Mouse (Mus musculus): Measurements from ENCODE around the gene Gm29776.
A peak's percentile ranks its signal among the peaks of the same experiment; 100 is the strongest.

The Gm29776 gene

DNA sequence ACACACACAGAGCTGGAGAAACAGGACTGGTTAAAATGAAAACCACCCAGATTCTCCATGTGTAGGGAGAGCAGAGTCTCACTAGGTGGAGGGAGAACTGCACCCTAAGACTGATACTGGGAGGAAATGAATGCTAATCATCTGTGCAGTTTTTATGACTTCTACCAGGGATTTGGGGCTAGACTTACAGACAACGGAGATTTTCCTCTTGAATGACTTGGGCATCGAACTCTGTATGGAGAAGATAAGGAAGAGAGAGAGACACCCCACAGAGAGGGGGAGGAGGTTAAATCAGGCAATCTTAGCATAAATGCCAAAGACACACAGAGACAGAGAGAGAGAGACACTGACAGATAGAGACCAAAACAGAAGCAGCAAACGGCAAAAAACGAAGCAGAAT, 50.7 kb downstream of the Gm29776 start:
- no peak for DNase-seq

DNA sequence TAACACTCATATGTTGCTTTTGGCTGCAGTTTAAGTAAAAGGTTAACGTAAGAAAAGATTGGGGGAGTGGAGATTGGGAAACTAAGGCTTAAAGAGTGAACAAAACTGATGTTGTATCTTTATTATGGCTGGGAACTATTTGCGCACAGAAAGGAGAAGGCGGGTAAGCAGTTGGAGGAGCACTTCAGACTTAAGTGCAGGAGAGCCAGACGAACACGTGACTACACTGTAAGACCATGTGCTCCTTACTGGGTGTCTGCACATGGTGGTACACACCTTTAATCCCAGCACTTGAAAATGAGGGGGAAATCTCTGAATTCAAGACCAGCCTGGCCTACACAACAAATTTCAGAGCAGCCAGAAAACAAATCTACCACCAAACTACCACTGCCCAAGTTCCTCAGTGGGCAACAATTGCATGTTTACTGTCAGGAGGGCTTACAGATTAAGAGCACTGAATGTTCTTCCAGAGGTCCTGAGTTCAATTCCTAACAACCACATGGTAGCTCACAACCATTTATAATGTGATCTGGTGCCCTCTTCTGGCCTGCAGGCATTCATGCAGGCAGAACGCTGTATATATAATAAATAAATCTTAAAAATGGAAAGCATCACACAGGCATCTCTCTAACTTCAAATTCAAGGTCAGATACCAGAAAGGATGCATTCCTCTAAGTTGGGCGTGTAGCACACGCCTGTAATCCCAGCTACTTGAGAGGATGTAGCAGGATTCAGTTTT, 51.6 kb downstream of the Gm29776 start:
- no peak for DNase-seq

DNA sequence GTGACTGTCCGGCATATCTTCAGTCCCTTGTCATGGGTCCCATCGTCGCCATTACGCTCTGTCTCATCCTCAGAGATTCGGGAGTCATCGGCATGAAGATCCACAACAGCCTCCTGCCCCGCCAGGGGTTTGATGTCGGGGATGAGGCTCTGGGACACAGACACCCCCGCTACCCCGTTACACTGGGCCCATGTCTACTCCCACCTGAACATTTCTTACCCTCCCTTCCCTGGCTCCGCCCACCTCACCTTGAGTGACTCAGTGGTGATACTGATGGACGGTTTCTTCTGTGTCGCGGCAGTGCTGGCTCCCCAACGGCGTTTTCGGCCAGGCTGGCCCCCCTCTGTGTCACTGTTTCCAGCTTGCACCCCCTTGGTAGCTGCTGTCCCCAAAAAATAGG, 52.2 kb downstream of the Gm29776 start:
- DNase-seq, result peak in 1 of 2 experiments; percentile 34

DNA sequence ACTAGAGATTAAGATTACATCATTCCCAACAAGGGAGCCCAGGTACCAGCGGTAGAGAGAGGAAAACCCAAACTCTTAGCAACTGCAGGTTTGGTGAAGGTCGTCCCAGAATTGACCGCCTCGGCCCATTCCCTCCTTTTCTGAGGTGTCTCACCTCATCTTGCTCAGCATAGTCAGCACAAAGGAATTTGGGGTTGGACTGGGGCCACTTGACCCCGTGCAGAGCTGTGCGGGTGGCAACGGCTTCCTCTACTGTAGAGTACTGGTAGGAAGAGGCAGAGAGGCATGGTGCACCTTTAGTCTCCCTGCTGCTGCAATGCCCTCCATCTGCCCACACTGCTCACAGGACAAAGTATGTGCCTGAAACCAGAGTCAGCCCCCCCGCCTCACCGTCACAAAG, 54.3 kb downstream of the Gm29776 start:
- no peak for DNase-seq

DNA sequence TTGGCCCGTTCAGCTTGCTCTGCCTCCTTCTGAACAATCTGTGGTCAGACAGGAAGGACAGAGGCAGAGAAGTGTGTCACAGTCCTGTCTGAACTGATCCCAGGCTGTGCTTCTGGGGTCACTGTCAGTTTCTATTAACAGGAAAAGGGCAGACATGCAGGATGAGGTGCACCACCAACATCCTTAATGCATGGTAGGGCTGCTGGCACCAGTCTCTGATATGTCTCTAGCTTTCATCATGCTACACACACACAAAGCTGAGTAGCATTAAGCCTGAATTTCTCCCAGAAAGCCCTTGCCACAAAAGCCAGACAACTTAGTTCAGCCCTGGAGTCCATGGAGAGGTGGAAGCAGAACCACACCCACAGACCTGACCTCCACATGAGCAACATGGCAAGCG, 55.6 kb downstream of the Gm29776 start:
- no peak for DNase-seq
